Comparison of ENCODE assay signal across 21 mouse cellular contexts in genomic region chrX:152039865-152040264, GRCm38 (mm10). TPM values are rescaled to one million over a fixed set of nuclear protein-coding genes. Genes with fewer than 3 reads are reported as not detected.
DNase-seq lines count a peak whose midpoint lies in the region; ATAC-seq and TF ChIP-seq lines count a peak whose summit lies in the region.
"Had no signal": no experiment of that assay in that cellular context is flagged by ENCODE, and none has a peak within 500 bp of the region (broad histone marks: within the 10 kb centered on the region; RNA-seq: fewer than 3 reads in every experiment).

No protein-coding gene starts in this region.

- H3K4me1 ChIP-seq in MEL (ENCODE audit: control insufficient read depth in 1 of 2, insufficient read depth in 2 of 2, low read length in 2 of 2), result peaks cover 15 to 25% of the 10 kb centered on the region in 2 experiments
- H3K4me1 ChIP-seq in liver, embryonic 14.5 days (replicated peaks; ENCODE audit: control insufficient read depth in 2 of 2, insufficient read depth in 2 of 2, low read length in 1 of 2), result peaks cover 0 to 9% of the 10 kb centered on the region in 2 experiments; a peak in 3 of 4 replicates
- H3K4me1 ChIP-seq in midbrain, embryonic 15.5 days, result no peaks in the 10 kb centered on the region
- H3K4me1 ChIP-seq: embryonic facial prominence, embryonic 13.5 days; forebrain, embryonic 12.5 days; heart, embryonic 15.5 days; hindbrain, embryonic 13.5 days had no signal

- peak overlapping the region; percentile 90 for H3K27ac ChIP-seq in MEL (ENCODE audit: control insufficient read depth, low read depth, low read length)
- H3K27ac ChIP-seq in liver, embryonic 14.5 days, result peak overlapping the region; percentile 22; the same call in 1 of the 2 replicates
- H3K27ac ChIP-seq in midbrain, embryonic 15.5 days, result no peak overlapping the region
- H3K27ac ChIP-seq: embryonic facial prominence, embryonic 13.5 days; forebrain, embryonic 12.5 days; heart, adult 2 months; heart, embryonic 15.5 days; hindbrain, embryonic 13.5 days; hindbrain, postnatal 0 days had no signal

- H3K9me3 ChIP-seq in MEL (replicated peaks; ENCODE audit: insufficient read depth, low read length), result no peaks in the 10 kb centered on the region
- no peaks in the 10 kb centered on the region for H3K9me3 ChIP-seq in liver, embryonic 14.5 days (ENCODE audit: control insufficient read depth, low read length)
- H3K9me3 ChIP-seq in midbrain, embryonic 15.5 days, result no peaks in the 10 kb centered on the region
- H3K9me3 ChIP-seq: embryonic facial prominence, embryonic 13.5 days; forebrain, embryonic 12.5 days; heart, embryonic 15.5 days; hindbrain, embryonic 13.5 days had no signal

- peaks cover 39 to 58% of the 10 kb centered on the region in 2 experiments for H3K36me3 ChIP-seq in MEL (ENCODE audit: control insufficient read depth in 1 of 2, insufficient read depth in 2 of 2, low read length in 2 of 2)
- H3K36me3 ChIP-seq in liver, embryonic 14.5 days (replicated peaks; ENCODE audit: control insufficient read depth, insufficient read depth, low read depth), result peaks cover 31% of the 10 kb centered on the region
- no peaks in the 10 kb centered on the region; the same call in 1 of the 2 replicates for H3K36me3 ChIP-seq in midbrain, embryonic 15.5 days (replicated peaks)

- DNase-seq in MEL (ENCODE audit: low read depth, low spot score), result peak; percentile 85
- peak; percentile 44 for DNase-seq in c-Kit-positive CD71-positive TER-119-positive erythroid progenitor cells, embryonic 14.5 days (ENCODE audit: low spot score)
- DNase-seq in liver, embryonic 14.5 days (ENCODE audit: low read depth in 3 of 3, low spot score in 3 of 3), result no peak
- no peak for DNase-seq in retina, postnatal 1 day
- DNase-seq in right cerebral cortex, postnatal 4 days, result no peak
- DNase-seq: adrenal gland, postnatal 25 days; cerebellum, adult 11-12 months; cerebellum, adult 9-10 months; cerebellum, postnatal 25 days; gastrocnemius, postnatal 10 days; heart, adult 2 months; heart, postnatal 14 days had no signal

- no peaks in the 10 kb centered on the region for H3K27me3 ChIP-seq in MEL (ENCODE audit: control insufficient read depth in 1 of 2, insufficient read depth in 2 of 2, low read length in 2 of 2)
- H3K27me3 ChIP-seq in liver, embryonic 14.5 days (ENCODE audit: control insufficient read depth, insufficient read depth, low read length), result no peaks in the 10 kb centered on the region
- peaks cover 15% of the 10 kb centered on the region for H3K27me3 ChIP-seq in midbrain, embryonic 15.5 days (replicated peaks)

- TF ChIP-seq POLR2A in MEL (IDR thresholded peaks at IDR 0.05; ENCODE audit: control insufficient read depth in 1 of 2, insufficient read depth in 1 of 2, low read depth in 1 of 2, low read length in 2 of 2, poor library complexity in 1 of 2), result no peak

- peak; percentile 83 for ATAC-seq in liver, embryonic 14.5 days (ENCODE audit: insufficient read depth)
- ATAC-seq in megakaryocyte progenitor cell, adult 5-6 weeks (replicated peaks; ENCODE audit: poor library complexity), result peak; percentile 94
- ATAC-seq in midbrain, embryonic 15.5 days (replicated peaks), result no peak
- ATAC-seq: forebrain, embryonic 16.5 days; hindbrain, postnatal 0 days had no signal

- TF ChIP-seq RAD21 in MEL (IDR thresholded peaks at IDR 0.05; ENCODE audit: low read depth, low read length), result no peak

- H3K9ac ChIP-seq in MEL (ENCODE audit: control insufficient read depth, low read depth, low read length, poor library complexity, severe bottlenecking), result peak overlapping the region; percentile 4; the same call in 1 of the 2 replicates
- no peak overlapping the region for H3K9ac ChIP-seq in liver, embryonic 14.5 days (replicated peaks)
- H3K9ac ChIP-seq in midbrain, embryonic 15.5 days, result no peak overlapping the region
- H3K9ac ChIP-seq: embryonic facial prominence, embryonic 13.5 days; forebrain, embryonic 12.5 days; heart, embryonic 15.5 days; hindbrain, embryonic 13.5 days had no signal

- no peak for TF ChIP-seq CTCF in MEL (IDR thresholded peaks at IDR 0.05 in 2 of 3, conservative IDR thresholded peaks at IDR 0.05 in 1 of 3; ENCODE audit: control insufficient read depth in 1 of 3, insufficient read depth in 1 of 3, low read depth in 2 of 3, low read length in 3 of 3, poor library complexity in 1 of 3, severe bottlenecking in 1 of 3)
- TF ChIP-seq CTCF in liver, embryonic 14.5 days (IDR thresholded peaks at IDR 0.05; ENCODE audit: low read depth), result no peak

- no peak overlapping the region for H3K4me3 ChIP-seq in MEL (ENCODE audit: control insufficient read depth in 1 of 2, insufficient read depth in 1 of 2, low read depth in 2 of 2, low read length in 2 of 2)
- no peak overlapping the region for H3K4me3 ChIP-seq in liver, embryonic 14.5 days (ENCODE audit: insufficient read depth in 1 of 2, low read depth in 2 of 2, low read length in 2 of 2)
- H3K4me3 ChIP-seq in midbrain, embryonic 15.5 days, result no peak overlapping the region
- H3K4me3 ChIP-seq: embryonic facial prominence, embryonic 13.5 days; forebrain, embryonic 12.5 days; heart, adult 2 months; heart, embryonic 15.5 days; hindbrain, embryonic 13.5 days had no signal

- peak; percentile 98 to 99 for TF ChIP-seq EP300 in MEL (IDR thresholded peaks at IDR 0.05; ENCODE audit: low read depth in 1 of 2, low read length in 2 of 2)
- peak; percentile 38; the same call in 1 of the 2 replicates for TF ChIP-seq EP300 in liver, embryonic 14.5 days (IDR thresholded peaks at IDR 0.05; ENCODE audit: low read depth)

- H3K79me2 ChIP-seq in MEL (ENCODE audit: control insufficient read depth, insufficient read depth, low read length, poor library complexity), result no peaks in the 10 kb centered on the region

- 0 out of 2 replicates have a peak overlapping the region, but pooled peaks have one; percentile 18 for H3K4me2 ChIP-seq in liver, embryonic 14.5 days (ENCODE audit: low read depth)
- no peak overlapping the region for H3K4me2 ChIP-seq in midbrain, embryonic 15.5 days
- H3K4me2 ChIP-seq: embryonic facial prominence, embryonic 13.5 days; forebrain, embryonic 12.5 days; heart, embryonic 11.5 days; heart, embryonic 15.5 days; hindbrain, embryonic 13.5 days had no signal

TF ChIP-seq in MEL, 35 proteins besides CTCF, POLR2A, EP300 and RAD21 (continues in another document):
- TF ChIP-seq USF1 (IDR thresholded peaks at IDR 0.05; ENCODE audit: low read depth, low read length) (no peak), GABPA (IDR thresholded peaks at IDR 0.05; ENCODE audit: low read depth, low read length) (no peak), MEF2A (IDR thresholded peaks at IDR 0.05; ENCODE audit: extremely low read depth, insufficient replicate concordance, low read depth, low read length, poor library complexity, severe bottlenecking) (peak; percentile 68; the same call in 1 of the 2 replicates), MYB (IDR thresholded peaks at IDR 0.05; ENCODE audit: low read depth, low read length) (peak; percentile 59), POLR2AphosphoS5 (IDR thresholded peaks at IDR 0.05; ENCODE audit: borderline replicate concordance, low read depth, low read length) (no peak), POLR2AphosphoS2 (IDR thresholded peaks at IDR 0.05; ENCODE audit: low read length) (0 out of 2 replicates have a peak, but pooled peaks have one; percentile 28), JUND (IDR thresholded peaks at IDR 0.05; ENCODE audit: low read depth, low read length) (no peak), GATA1 (IDR thresholded peaks at IDR 0.05; ENCODE audit: low read depth, low read length) (peak; percentile 98), UBTF (IDR thresholded peaks at IDR 0.05; ENCODE audit: borderline replicate concordance, insufficient read depth, low read depth, low read length) (no peak), ZC3H11A (IDR thresholded peaks at IDR 0.05; ENCODE audit: low read depth, low read length) (no peak), HCFC1 (IDR thresholded peaks at IDR 0.05; ENCODE audit: low read depth, low read length) (0 out of 2 replicates have a peak, but pooled peaks have one; percentile 36), CHD1 (IDR thresholded peaks at IDR 0.05; ENCODE audit: low read depth, low read length) (no peak), RCOR1 (IDR thresholded peaks at IDR 0.05; ENCODE audit: low read depth, low read length) (peak; percentile 86), ZKSCAN1 (IDR thresholded peaks at IDR 0.05; ENCODE audit: low read depth, low read length) (no peak), BHLHE40 (IDR thresholded peaks at IDR 0.05; ENCODE audit: borderline replicate concordance, low read depth, low read length) (peak; percentile 11; the same call in 1 of the 2 replicates)

RNA-seq across cellular contexts. Expression of gene Smc1a, which starts 23.6 kb away (rescaled TPM):
- total RNA-seq in MEL (2012; rRNA removed), result 84.7 and 99.8 TPM in 2 replicates
- polyA plus RNA-seq in MEL (2012; ENCODE audit: insufficient read depth in 1 of 2, insufficient read length in 2 of 2, low read depth in 1 of 2, low replicate concordance in 2 of 2, missing spikeins in 1 of 2), result 100 to 1,000 TPM; 174 to 188 TPM
- polyA plus RNA-seq in liver, embryonic 14.5 days (2012; rRNA removed), result 28.0 and 41.9 TPM in 2 replicates
- polyA plus RNA-seq in liver, embryonic 14.5 days (2014; fragmentation: Nextera tagmentation; extraction: Ambion mirVana), result 51.8 and 58.1 TPM in 2 replicates
- 121 and 125 TPM in 2 replicates for total RNA-seq in megakaryocyte progenitor cell, adult 5-6 weeks (2015)
- 264 and 317 TPM in 2 replicates for total RNA-seq in megakaryocyte progenitor cell, adult 5-6 weeks (2017)
- 79.5 and 79.7 TPM in 2 replicates for polyA plus RNA-seq in midbrain, embryonic 15.5 days (2015; fragmentation: Nextera tagmentation; extraction: Ambion mirVana)

RNA-seq across cellular contexts. Expression of gene Ribc1, which starts 23.8 kb away (rescaled TPM):
- total RNA-seq in MEL (2012; rRNA removed), result 5.3 and 7.7 TPM in 2 replicates
- polyA plus RNA-seq in MEL (2012; ENCODE audit: insufficient read depth in 1 of 2, insufficient read length in 2 of 2, low read depth in 1 of 2, low replicate concordance in 2 of 2, missing spikeins in 1 of 2), result 1 to 10 TPM in 1 of 2 experiments, not detected in 1; 9.8 TPM
- polyA plus RNA-seq in liver, embryonic 14.5 days (2012; rRNA removed), result 0.78 and 0.87 TPM in 2 replicates
- polyA plus RNA-seq in liver, embryonic 14.5 days (2014; fragmentation: Nextera tagmentation; extraction: Ambion mirVana), result 2.0 and 2.4 TPM in 2 replicates
- total RNA-seq in megakaryocyte progenitor cell, adult 5-6 weeks (2015), result 1.6 and 2.9 TPM in 2 replicates
- total RNA-seq in megakaryocyte progenitor cell, adult 5-6 weeks (2017), result 3.0 and 3.3 TPM in 2 replicates
- polyA plus RNA-seq in midbrain, embryonic 15.5 days (2015; fragmentation: Nextera tagmentation; extraction: Ambion mirVana), result 2.5 and 3.2 TPM in 2 replicates

RNA-seq across cellular contexts. Expression of gene Hsd17b10, which starts 38.2 kb away (rescaled TPM):
- total RNA-seq in MEL (2012; rRNA removed), result 193 and 208 TPM in 2 replicates
- 100 to 1,000 TPM in 1 of 2 experiments, not detected in 1; 217 TPM for polyA plus RNA-seq in MEL (2012; ENCODE audit: insufficient read depth in 1 of 2, insufficient read length in 2 of 2, low read depth in 1 of 2, low replicate concordance in 2 of 2, missing spikeins in 1 of 2)
- polyA plus RNA-seq in liver, embryonic 14.5 days (2012; rRNA removed), result 33.4 and 34.9 TPM in 2 replicates
- polyA plus RNA-seq in liver, embryonic 14.5 days (2014; fragmentation: Nextera tagmentation; extraction: Ambion mirVana), result 98.4 and 102 TPM in 2 replicates
- 110 and 139 TPM in 2 replicates for total RNA-seq in megakaryocyte progenitor cell, adult 5-6 weeks (2015)
- 76.0 and 85.4 TPM in 2 replicates for total RNA-seq in megakaryocyte progenitor cell, adult 5-6 weeks (2017)
- 95.6 and 105 TPM in 2 replicates for polyA plus RNA-seq in midbrain, embryonic 15.5 days (2015; fragmentation: Nextera tagmentation; extraction: Ambion mirVana)

Comparison
In these comparisons a context has a peak if more than half of its experiments do, and no peak if none do; other contexts are left out.
1. DNase-seq: peak in MEL (single experiment) and c-Kit-positive CD71-positive TER-119-positive erythroid progenitor cells, embryonic 14.5 days (single experiment); none in liver, embryonic 14.5 days (0 of 3), retina, postnatal 1 day (single experiment) and right cerebral cortex, postnatal 4 days (single experiment).